Mouse (Mus musculus): ENCODE data around the gene Ceacam2. TPM values are rescaled to one million over a fixed set of nuclear protein-coding genes. Genes with fewer than 3 reads are reported as not detected.
"Not testable (repeated sequence)": the region's sequence is repeated elsewhere in the genome, so short reads cannot be mapped to it uniquely, and the experiment has no call there.

Ceacam2 gene
- polyA plus RNA-seq, 1 experiment from 2014 or later: not detected

GRCm38 (mm10) chr7:25573806-25574205 is 34.1 kb upstream of the Ceacam2 start:
- not testable (repeated sequence) for H3K27me3 ChIP-seq (ENCODE audit: control insufficient read depth, insufficient read depth, low read length); ATAC-seq (ENCODE audit: low FRiP score); H3K4me1 ChIP-seq (ENCODE audit: control insufficient read depth, insufficient read depth, low read length); H3K4me2 ChIP-seq; H3K27ac ChIP-seq (ENCODE audit: low read depth, low read length); H3K36me3 ChIP-seq (ENCODE audit: control insufficient read depth, insufficient read depth, low read length); DNase-seq (ENCODE audit: low spot score, missing footprints); H3K9me3 ChIP-seq (ENCODE audit: control insufficient read depth, low read length); H3K4me3 ChIP-seq (ENCODE audit: low read depth, low read length); H3K9ac ChIP-seq (ENCODE audit: low read length)
- WGBS: 78% methylated on average over 5 of the region's 5 CpGs

- H3K27me3 ChIP-seq (ENCODE audit: control insufficient read depth, insufficient read depth, low read length): no peaks in the 10 kb centered on the region
- H3K36me3 ChIP-seq (ENCODE audit: control insufficient read depth, insufficient read depth, low read length): no peaks in the 10 kb centered on the region
- no peaks in the 10 kb centered on the region for H3K9me3 ChIP-seq (ENCODE audit: control insufficient read depth, low read length)
- 95% methylated on average over 7 of the region's 7 CpGs for WGBS
- no peak for DNase-seq (ENCODE audit: low spot score, missing footprints)
- ATAC-seq (ENCODE audit: low FRiP score): no peak
- H3K4me2 ChIP-seq: no peak overlapping the region
- H3K27ac ChIP-seq (ENCODE audit: low read depth, low read length): no peak overlapping the region
- no peak overlapping the region for H3K4me3 ChIP-seq (ENCODE audit: low read depth, low read length)
- H3K9ac ChIP-seq (ENCODE audit: low read length): no peak overlapping the region
- H3K4me1 ChIP-seq (ENCODE audit: control insufficient read depth, insufficient read depth, low read length): no peaks in the 10 kb centered on the region
Measured at GRCm38 (mm10) chr7:25568721-25569120, 29.1 kb upstream of the Ceacam2 start.

- H3K27me3 ChIP-seq (ENCODE audit: control insufficient read depth, insufficient read depth, low read length); H3K4me2 ChIP-seq; DNase-seq (ENCODE audit: low spot score, missing footprints); H3K27ac ChIP-seq (ENCODE audit: low read depth, low read length); H3K4me1 ChIP-seq (ENCODE audit: control insufficient read depth, insufficient read depth, low read length); H3K36me3 ChIP-seq (ENCODE audit: control insufficient read depth, insufficient read depth, low read length); H3K4me3 ChIP-seq (ENCODE audit: low read depth, low read length); H3K9ac ChIP-seq (ENCODE audit: low read length); H3K9me3 ChIP-seq (ENCODE audit: control insufficient read depth, low read length); ATAC-seq (ENCODE audit: low FRiP score): not testable (repeated sequence)
- 68% methylated on average over 8 of the region's 8 CpGs for WGBS
Measured at GRCm38 (mm10) chr7:25541464-25541863, 1.8 kb upstream of the Ceacam2 start.

GRCm38 (mm10) chr7:25539954-25540353 is 297 bp upstream of the Ceacam2 start:
- not testable (repeated sequence) for H3K4me3 ChIP-seq (ENCODE audit: low read depth, low read length); H3K4me2 ChIP-seq; H3K9me3 ChIP-seq (ENCODE audit: control insufficient read depth, low read length); H3K27ac ChIP-seq (ENCODE audit: low read depth, low read length); ATAC-seq (ENCODE audit: low FRiP score); H3K27me3 ChIP-seq (ENCODE audit: control insufficient read depth, insufficient read depth, low read length); H3K4me1 ChIP-seq (ENCODE audit: control insufficient read depth, insufficient read depth, low read length); H3K9ac ChIP-seq (ENCODE audit: low read length); H3K36me3 ChIP-seq (ENCODE audit: control insufficient read depth, insufficient read depth, low read length); DNase-seq (ENCODE audit: low spot score, missing footprints)
- no CpG with 5 or more reads among the region's 1 CpGs for WGBS

- ATAC-seq (ENCODE audit: low FRiP score) (no peak), DNase-seq (ENCODE audit: low spot score, missing footprints) (no peak)
- Histone ChIP-seq H3K27ac (ENCODE audit: low read depth, low read length) (no peak overlapping the region), H3K27me3 (ENCODE audit: control insufficient read depth, insufficient read depth, low read length) (no peaks in the 10 kb centered on the region), H3K4me2 (no peak overlapping the region), H3K36me3 (ENCODE audit: control insufficient read depth, insufficient read depth, low read length) (no peaks in the 10 kb centered on the region), H3K4me1 (ENCODE audit: control insufficient read depth, insufficient read depth, low read length) (no peaks in the 10 kb centered on the region), H3K9ac (ENCODE audit: low read length) (no peak overlapping the region), H3K9me3 (ENCODE audit: control insufficient read depth, low read length) (no peaks in the 10 kb centered on the region), H3K4me3 (ENCODE audit: low read depth, low read length) (no peak overlapping the region)
- 81% methylated on average over 2 of the region's 2 CpGs for WGBS
Measured at GRCm38 (mm10) chr7:25530837-25531236, 8.8 kb downstream of the Ceacam2 start.

- H3K4me3 ChIP-seq (ENCODE audit: low read depth, low read length); H3K27me3 ChIP-seq (ENCODE audit: control insufficient read depth, insufficient read depth, low read length); H3K27ac ChIP-seq (ENCODE audit: low read depth, low read length); DNase-seq (ENCODE audit: low spot score, missing footprints); H3K36me3 ChIP-seq (ENCODE audit: control insufficient read depth, insufficient read depth, low read length); H3K9ac ChIP-seq (ENCODE audit: low read length); H3K4me1 ChIP-seq (ENCODE audit: control insufficient read depth, insufficient read depth, low read length); H3K4me2 ChIP-seq; ATAC-seq (ENCODE audit: low FRiP score); H3K9me3 ChIP-seq (ENCODE audit: control insufficient read depth, low read length): not testable (repeated sequence)
- WGBS: 93% methylated on average over 3 of the region's 5 CpGs
Measured at GRCm38 (mm10) chr7:25516070-25516777, 23.4 kb downstream of the Ceacam2 start.

- WGBS: 100% methylated on average over 1 of the region's 1 CpGs
- H3K9me3 ChIP-seq (ENCODE audit: control insufficient read depth, low read length); H3K27ac ChIP-seq (ENCODE audit: low read depth, low read length); H3K27me3 ChIP-seq (ENCODE audit: control insufficient read depth, insufficient read depth, low read length); DNase-seq (ENCODE audit: low spot score, missing footprints); ATAC-seq (ENCODE audit: low FRiP score); H3K9ac ChIP-seq (ENCODE audit: low read length); H3K36me3 ChIP-seq (ENCODE audit: control insufficient read depth, insufficient read depth, low read length); H3K4me3 ChIP-seq (ENCODE audit: low read depth, low read length); H3K4me2 ChIP-seq; H3K4me1 ChIP-seq (ENCODE audit: control insufficient read depth, insufficient read depth, low read length): not testable (repeated sequence)
Measured at GRCm38 (mm10) chr7:25515667-25516066, 24.0 kb downstream of the Ceacam2 start.

GRCm38 (mm10) chr7:25509925-25510324 is 29.7 kb downstream of the Ceacam2 start:
- ATAC-seq (ENCODE audit: low FRiP score) (no peak), DNase-seq (ENCODE audit: low spot score, missing footprints) (no peak)
- Histone ChIP-seq H3K4me3 (ENCODE audit: low read depth, low read length) (no peak overlapping the region), H3K27me3 (ENCODE audit: control insufficient read depth, insufficient read depth, low read length) (no peaks in the 10 kb centered on the region), H3K36me3 (ENCODE audit: control insufficient read depth, insufficient read depth, low read length) (no peaks in the 10 kb centered on the region), H3K4me2 (no peak overlapping the region), H3K27ac (ENCODE audit: low read depth, low read length) (no peak overlapping the region), H3K9ac (ENCODE audit: low read length) (no peak overlapping the region), H3K9me3 (ENCODE audit: control insufficient read depth, low read length) (no peaks in the 10 kb centered on the region), H3K4me1 (ENCODE audit: control insufficient read depth, insufficient read depth, low read length) (no peaks in the 10 kb centered on the region)
- WGBS: 60% methylated on average over 3 of the region's 3 CpGs

- ATAC-seq (ENCODE audit: low FRiP score) (no peak), DNase-seq (ENCODE audit: low spot score, missing footprints) (peak; percentile 14)
- Histone ChIP-seq H3K4me2 (no peak overlapping the region), H3K9ac (ENCODE audit: low read length) (no peak overlapping the region), H3K27ac (ENCODE audit: low read depth, low read length) (no peak overlapping the region), H3K4me1 (ENCODE audit: control insufficient read depth, insufficient read depth, low read length) (no peaks in the 10 kb centered on the region), H3K27me3 (ENCODE audit: control insufficient read depth, insufficient read depth, low read length) (no peaks in the 10 kb centered on the region), H3K9me3 (ENCODE audit: control insufficient read depth, low read length) (no peaks in the 10 kb centered on the region), H3K36me3 (ENCODE audit: control insufficient read depth, insufficient read depth, low read length) (no peaks in the 10 kb centered on the region), H3K4me3 (ENCODE audit: low read depth, low read length) (no peak overlapping the region)
- WGBS: 84% methylated on average over 1 of the region's 1 CpGs
Measured at GRCm38 (mm10) chr7:25494649-25495048, 45.0 kb downstream of the Ceacam2 start.

Measured in midbrain, embryonic 11.5 days (tissue).